Mouse (Mus musculus) limb, embryonic 15.5 days (tissue): ENCODE measurements at regions not wholly inside any gene's neighbourhood (a gene's known extent, or its start where the extent isn't known, plus 50 kb on each side); places are given as distances from the start of the nearest gene placed in this dataset.

ENCODE experiments used
- ATAC-seq: fragments of 200-750 bp; cut with Nextera tagmentation; 2 replicates; pipeline ENCODE4 v1.8.0; 2017; ENCODE audit warnings: low read depth, moderate TSS enrichment; ENCODE audit not compliant: insufficient number of reproducible peaks, low FRiP score, low TSS enrichment
- H3K27ac ChIP-seq: fragments of 300-500 bp; sonication (generic); 2 replicates; pipeline ENCODE4 v1.5.1; 2015; ENCODE audit warnings: moderate library complexity, mild to moderate bottlenecking, inconsistent platforms
- H3K27me3 ChIP-seq: fragments of 300-500 bp; sonication (generic); 2 replicates; pipeline ENCODE4 v1.6.1; 2015; ENCODE audit warnings: inconsistent platforms
- H3K36me3 ChIP-seq: fragments of 300-500 bp; sonication (generic); 2 replicates; pipeline ENCODE4 v1.6.1; 2015; ENCODE audit warnings: inconsistent platforms
- H3K4me1 ChIP-seq: fragments of 300-500 bp; sonication (generic); 2 replicates; pipeline ENCODE4 v1.6.1; 2015; ENCODE audit warnings: inconsistent platforms
- H3K4me2 ChIP-seq: fragments of 300-500 bp; sonication (generic); 2 replicates; pipeline ENCODE4 v1.6.1; 2015; ENCODE audit warnings: mild to moderate bottlenecking, inconsistent platforms
- H3K4me3 ChIP-seq: fragments of 300-500 bp; sonication (generic); 2 replicates; pipeline ENCODE4 v1.5.1; 2015; ENCODE audit warnings: mild to moderate bottlenecking, inconsistent platforms
- H3K9ac ChIP-seq: fragments of 300-500 bp; sonication (generic); 2 replicates; pipeline ENCODE4 v1.6.1; 2015; ENCODE audit warnings: inconsistent platforms
- H3K9me3 ChIP-seq: fragments of 300-500 bp; sonication (generic); 2 replicates; pipeline ENCODE4 v1.6.1; 2016; ENCODE audit warnings: inconsistent platforms
- WGBS: fragments of 180-500 bp; shearing (Covaris S2); methylation state at CpG from one replicate; pipeline ENCODE4 v1.1.7; 2015; 5-methylcytosine and 5-hydroxymethylcytosine counted together

GRCm38 (mm10) chr8:7796156-7796555 is 864.9 kb downstream of the Efnb2 start:
- H3K27ac ChIP-seq: no peak overlapping the region
- H3K9ac ChIP-seq: no peak overlapping the region
- H3K4me3 ChIP-seq: no peak overlapping the region
- H3K4me2 ChIP-seq: no peak overlapping the region
- no peaks in the 10 kb centered on the region for H3K9me3 ChIP-seq
- H3K27me3 ChIP-seq: no peaks in the 10 kb centered on the region
- H3K36me3 ChIP-seq: no peaks in the 10 kb centered on the region
- 90% methylated on average over 4 of the region's 4 CpGs for WGBS
- no peak for ATAC-seq
- no peaks in the 10 kb centered on the region for H3K4me1 ChIP-seq

GRCm38 (mm10) chr8:7763820-7764219 is 897.2 kb downstream of the Efnb2 start:
- Histone ChIP-seq H3K4me2 (no peak overlapping the region), H3K27me3 (no peaks in the 10 kb centered on the region), H3K4me3 (no peak overlapping the region), H3K9me3 (no peaks in the 10 kb centered on the region), H3K9ac (no peak overlapping the region), H3K27ac (no peak overlapping the region), H3K4me1 (no peaks in the 10 kb centered on the region), H3K36me3 (no peaks in the 10 kb centered on the region)
- no peak for ATAC-seq
- WGBS: 86% methylated on average over 3 of the region's 3 CpGs

GRCm38 (mm10) chr8:7760987-7761386 is 900.1 kb downstream of the Efnb2 start:
- WGBS: 75% methylated on average over 4 of the region's 4 CpGs
- Histone ChIP-seq H3K36me3 (no peaks in the 10 kb centered on the region), H3K4me1 (no peaks in the 10 kb centered on the region), H3K27me3 (no peaks in the 10 kb centered on the region), H3K27ac (no peak overlapping the region), H3K4me2 (no peak overlapping the region), H3K9me3 (no peaks in the 10 kb centered on the region), H3K9ac (no peak overlapping the region), H3K4me3 (no peak overlapping the region)
- ATAC-seq: no peak

GRCm38 (mm10) chr8:7732726-7733125 is 928.3 kb downstream of the Efnb2 start:
- H3K4me1 ChIP-seq: 0 out of 2 replicates have a peak, but pooled peaks cover 2% of the 10 kb centered on the region
- H3K36me3 ChIP-seq: no peaks in the 10 kb centered on the region
- no peak overlapping the region for H3K27ac ChIP-seq
- no peak overlapping the region for H3K9ac ChIP-seq
- no peak overlapping the region for H3K4me3 ChIP-seq
- ATAC-seq: no peak
- H3K27me3 ChIP-seq: no peaks in the 10 kb centered on the region
- H3K4me2 ChIP-seq: no peak overlapping the region
- WGBS: 59% methylated on average over 2 of the region's 2 CpGs
- H3K9me3 ChIP-seq: no peaks in the 10 kb centered on the region

GRCm38 (mm10) chr8:7721880-7722279 is 939.2 kb downstream of the Efnb2 start:
- H3K36me3 ChIP-seq: no peaks in the 10 kb centered on the region
- 89% methylated on average over 3 of the region's 3 CpGs for WGBS
- no peak for ATAC-seq
- no peaks in the 10 kb centered on the region for H3K9me3 ChIP-seq
- H3K27ac ChIP-seq: no peak overlapping the region
- H3K9ac ChIP-seq: no peak overlapping the region
- H3K4me2 ChIP-seq: no peak overlapping the region
- H3K27me3 ChIP-seq: no peaks in the 10 kb centered on the region
- no peak overlapping the region for H3K4me3 ChIP-seq
- H3K4me1 ChIP-seq: no peaks in the 10 kb centered on the region

GRCm38 (mm10) chr8:7718898-7719696 is 941.9 kb downstream of the Efnb2 start:
- 0 out of 2 replicates have a peak, but pooled peaks have one; percentile 55 for ATAC-seq
- no peak overlapping the region for H3K4me3 ChIP-seq
- no peak overlapping the region for H3K9ac ChIP-seq
- no peaks in the 10 kb centered on the region for H3K27me3 ChIP-seq
- H3K27ac ChIP-seq: no peak overlapping the region
- H3K4me2 ChIP-seq: no peak overlapping the region
- no peaks in the 10 kb centered on the region for H3K4me1 ChIP-seq
- WGBS: 55% methylated on average over 5 of the region's 5 CpGs
- H3K9me3 ChIP-seq: no peaks in the 10 kb centered on the region
- H3K36me3 ChIP-seq: no peaks in the 10 kb centered on the region

- Histone ChIP-seq H3K9ac (no peak overlapping the region), H3K4me1 (no peaks in the 10 kb centered on the region), H3K9me3 (no peaks in the 10 kb centered on the region), H3K36me3 (no peaks in the 10 kb centered on the region), H3K27ac (no peak overlapping the region), H3K27me3 (no peaks in the 10 kb centered on the region), H3K4me3 (no peak overlapping the region), H3K4me2 (no peak overlapping the region)
- ATAC-seq: no peak
- WGBS: 49% methylated on average over 1 of the region's 1 CpGs
Observed at GRCm38 (mm10) chr8:7710764-7711163, 950.3 kb downstream of the Efnb2 start.

GRCm38 (mm10) chr8:7709406-7709805 is 951.6 kb downstream of the Efnb2 start:
- no peaks in the 10 kb centered on the region for H3K36me3 ChIP-seq
- no peaks in the 10 kb centered on the region for H3K9me3 ChIP-seq
- no peak overlapping the region for H3K4me2 ChIP-seq
- no peak overlapping the region for H3K4me3 ChIP-seq
- no peak overlapping the region for H3K27ac ChIP-seq
- ATAC-seq: no peak
- no peaks in the 10 kb centered on the region for H3K27me3 ChIP-seq
- WGBS: 68% methylated on average over 1 of the region's 1 CpGs
- no peak overlapping the region for H3K9ac ChIP-seq
- H3K4me1 ChIP-seq: no peaks in the 10 kb centered on the region

- Histone ChIP-seq H3K4me2 (no peak overlapping the region), H3K4me3 (no peak overlapping the region), H3K36me3 (no peaks in the 10 kb centered on the region), H3K4me1 (no peaks in the 10 kb centered on the region), H3K27ac (no peak overlapping the region), H3K9ac (no peak overlapping the region), H3K9me3 (no peaks in the 10 kb centered on the region), H3K27me3 (no peaks in the 10 kb centered on the region)
- ATAC-seq: no peak
- 88% methylated on average over 2 of the region's 2 CpGs for WGBS
Observed at GRCm38 (mm10) chr8:7691355-7691996, 969.6 kb downstream of the Efnb2 start.

GRCm38 (mm10) chr8:7653804-7654203 is 1007.2 kb downstream of the Efnb2 start:
- Histone ChIP-seq H3K4me1 (no peaks in the 10 kb centered on the region), H3K9me3 (no peaks in the 10 kb centered on the region), H3K4me2 (no peak overlapping the region), H3K4me3 (no peak overlapping the region), H3K27me3 (no peaks in the 10 kb centered on the region), H3K27ac (no peak overlapping the region), H3K9ac (no peak overlapping the region), H3K36me3 (no peaks in the 10 kb centered on the region)
- no peak for ATAC-seq
